Mouse (Mus musculus) CH12.LX (cell line): ENCODE measurements around the gene Lmna.

Experiments
- CTCF ChIP-seq, 2 experiments: IDR thresholded peaks in 1 of 2; conservative IDR thresholded peaks in 1 of 2; 2 replicates each; pipeline ENCODE4 v1.5.1; 2011 to 2012; ENCODE audit warnings: low read depth in 2 of 2, low read length in 2 of 2, improper control_type of control experiment in 1 of 2, inconsistent platforms in 1 of 2, mild to moderate bottlenecking in 1 of 2, moderate library complexity in 1 of 2
- EP300 ChIP-seq: IDR thresholded peaks from 2 replicates; pipeline ENCODE4 v1.6.1; 2011; ENCODE audit warnings: low read length, improper control_type of control experiment
- HCFC1 ChIP-seq: IDR thresholded peaks from 2 replicates; pipeline ENCODE4 v1.6.1; 2012; ENCODE audit warnings: low read depth, mild to moderate bottlenecking, inconsistent platforms, low read length, improper control_type of control experiment
- MAX ChIP-seq: IDR thresholded peaks from 2 replicates; pipeline ENCODE4 v1.6.1; 2011; ENCODE audit warnings: low read length, improper control_type of control experiment
- POLR2A ChIP-seq: IDR thresholded peaks from 2 replicates; pipeline ENCODE4 v1.6.1; 2011; ENCODE audit warnings: low read depth, mild to moderate bottlenecking, improper control_type of control experiment, low read length
- RAD21 ChIP-seq: IDR thresholded peaks from 2 replicates; pipeline ENCODE4 v1.6.1; 2011; ENCODE audit warnings: low read depth, mild to moderate bottlenecking, low read length, improper control_type of control experiment, moderate library complexity
- USF1 ChIP-seq: IDR thresholded peaks from 2 replicates; pipeline ENCODE4 v1.6.1; 2014; ENCODE audit warnings: low read depth, mild to moderate bottlenecking, inconsistent platforms, low read length, improper control_type of control experiment
- ZC3H11A ChIP-seq: IDR thresholded peaks from 2 replicates; pipeline ENCODE4 v1.6.1; 2012; ENCODE audit warnings: low read depth, mild to moderate bottlenecking, inconsistent platforms, low read length, improper control_type of control experiment

- no peak for TF ChIP-seq RAD21
- no peak for TF ChIP-seq MAX
- TF ChIP-seq ZC3H11A, result no peak
- no peak for TF ChIP-seq CTCF (conservative IDR thresholded peaks at IDR 0.05 in 1 of 2, IDR thresholded peaks at IDR 0.05 in 1 of 2; ENCODE audit: low read depth in 2 of 2, low read length in 2 of 2)
- no peak for TF ChIP-seq POLR2A
- TF ChIP-seq EP300, result no peak
- TF ChIP-seq HCFC1, result no peak
- TF ChIP-seq USF1, result no peak
These were observed 38.7 kb downstream of the Lmna start for GRCm38 (mm10) chr3:88470943-88471479.
